Comparison of ENCODE assay signal across 28 mouse cellular contexts in genomic region chr12:12882931-12883553, GRCm38 (mm10).
"Had no signal": no experiment of that assay in that cellular context is flagged by ENCODE, and none has a peak within 500 bp of the region (broad histone marks: within the 10 kb centered on the region; RNA-seq: fewer than 3 reads in every experiment).

No protein-coding gene starts in this region.

- H3K9me3 ChIP-seq: embryonic facial prominence, embryonic 10.5 days; embryonic facial prominence, embryonic 12.5 days; embryonic facial prominence, embryonic 13.5 days; embryonic facial prominence, embryonic 15.5 days; forebrain, embryonic 10.5 days; forebrain, embryonic 13.5 days; forebrain, embryonic 15.5 days had no signal

- DNase-seq: cerebellum, adult 2 months; cerebellum, adult 8-10 months; cerebellum, adult 9-10 months; cerebellum, adult 9-11 months; cerebellum, postnatal 10 days; cerebellum, postnatal 14 days; cerebellum, postnatal 25 days; cerebellum, postnatal 36 days; embryo, embryonic 11 days; forebrain, postnatal 0 days; gastrocnemius, adult 2 months; gastrocnemius, postnatal 10 days; gastrocnemius, postnatal 14 days; gastrocnemius, postnatal 25 days; gastrocnemius, postnatal 36 days; heart, adult 11 months; heart, adult 18-20 months; heart, adult 2 months had no signal

- H3K9ac ChIP-seq: embryonic facial prominence, embryonic 12.5 days; embryonic facial prominence, embryonic 13.5 days; embryonic facial prominence, embryonic 15.5 days; forebrain, embryonic 13.5 days; forebrain, embryonic 15.5 days; forebrain, postnatal 0 days had no signal

- H3K4me3 ChIP-seq: embryonic facial prominence, embryonic 10.5 days; embryonic facial prominence, embryonic 12.5 days; embryonic facial prominence, embryonic 13.5 days; embryonic facial prominence, embryonic 15.5 days; erythroblast, embryonic 14.5 days; forebrain, embryonic 10.5 days; forebrain, embryonic 13.5 days; forebrain, embryonic 15.5 days; gastrocnemius, adult 2 months; heart, adult 2 months had no signal

- H3K4me1 ChIP-seq: embryonic facial prominence, embryonic 15.5 days had no signal

- H3K4me2 ChIP-seq: embryonic facial prominence, embryonic 12.5 days; embryonic facial prominence, embryonic 13.5 days; embryonic facial prominence, embryonic 15.5 days; forebrain, embryonic 13.5 days; forebrain, embryonic 15.5 days had no signal

- H3K27me3 ChIP-seq: embryonic facial prominence, embryonic 12.5 days; embryonic facial prominence, embryonic 13.5 days; embryonic facial prominence, embryonic 15.5 days; forebrain, embryonic 13.5 days; forebrain, embryonic 15.5 days had no signal

- H3K36me3 ChIP-seq: embryonic facial prominence, embryonic 10.5 days; embryonic facial prominence, embryonic 12.5 days; embryonic facial prominence, embryonic 13.5 days; embryonic facial prominence, embryonic 15.5 days; forebrain, embryonic 10.5 days; forebrain, embryonic 15.5 days had no signal

- ATAC-seq: forebrain, embryonic 13.5 days; forebrain, embryonic 14.5 days; forebrain, embryonic 15.5 days; forebrain, embryonic 16.5 days; forebrain, postnatal 0 days had no signal

- H3K27ac ChIP-seq: embryonic facial prominence, embryonic 10.5 days; embryonic facial prominence, embryonic 12.5 days; embryonic facial prominence, embryonic 13.5 days; embryonic facial prominence, embryonic 15.5 days; forebrain, embryonic 10.5 days; forebrain, embryonic 13.5 days; forebrain, embryonic 15.5 days; gastrocnemius, adult 2 months; heart, adult 2 months had no signal
